Mouse (Mus musculus): Measurements from ENCODE around the gene Atp11c. TPM values are rescaled to one million over a fixed set of nuclear protein-coding genes. Genes with fewer than 3 reads are reported as not detected.

Gene Atp11c
- total and polyA plus RNA-seq, 3 experiments, result 1.5 to 37.0 (median 25.5) TPM

DNA sequence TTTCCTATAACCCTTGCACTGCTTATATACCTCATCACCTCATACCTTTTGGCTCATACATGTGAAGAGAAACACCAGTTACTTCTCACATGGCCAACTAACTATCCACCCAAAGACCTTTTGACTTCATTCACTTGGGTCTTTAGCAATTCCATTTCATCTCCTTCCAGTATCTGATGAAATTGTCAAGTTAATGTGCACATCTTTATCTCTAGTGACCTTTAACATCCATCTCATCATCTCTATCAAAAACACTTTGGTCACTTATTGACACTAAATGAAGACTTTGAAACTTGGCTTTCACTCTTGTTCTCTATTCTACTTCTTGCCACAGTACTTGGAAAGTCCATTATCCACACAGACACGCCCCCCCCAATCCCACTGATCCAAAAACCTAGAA lies 243.8 kb downstream of the Atp11c start:
- Histone ChIP-seq H3K4me3 (ENCODE audit: low read depth, low read length) (no peak overlapping the region), H3K4me1 (ENCODE audit: insufficient read depth, low read depth, low read length) (no peaks in the 10 kb centered on the region), H3K36me3 (replicated peaks) (no peaks in the 10 kb centered on the region), H3K9me3 (replicated peaks) (no peaks in the 10 kb centered on the region), H3K27me3 (ENCODE audit: insufficient read depth, low read length) (no peaks in the 10 kb centered on the region)
- TF ChIP-seq POLR2AphosphoS5 (IDR thresholded peaks at IDR 0.05; ENCODE audit: insufficient replicate concordance, low read depth, low read length) (no peak), GATA1 (IDR thresholded peaks at IDR 0.05; ENCODE audit: borderline replicate concordance, low read length) (no peak)
- DNase-seq (ENCODE audit: low spot score) (no peak), ATAC-seq (ENCODE audit: extremely low read depth, insufficient number of reproducible peaks, low FRiP score, poor library complexity, severe bottlenecking) (no peak)

- no peak for DNase-seq (ENCODE audit: low spot score)
- no peaks in the 10 kb centered on the region for H3K9me3 ChIP-seq (replicated peaks)
- no peak overlapping the region for H3K4me3 ChIP-seq (ENCODE audit: low read depth, low read length)
- no peak for TF ChIP-seq POLR2AphosphoS5 (IDR thresholded peaks at IDR 0.05; ENCODE audit: insufficient replicate concordance, low read depth, low read length)
- no peak for TF ChIP-seq CTCF (IDR thresholded peaks at IDR 0.05; ENCODE audit: low read depth, low read length)
- no peak for TF ChIP-seq GATA2 (IDR thresholded peaks at IDR 0.05; ENCODE audit: borderline replicate concordance, low read depth, low read length)
- TF ChIP-seq GATA1 (IDR thresholded peaks at IDR 0.05; ENCODE audit: borderline replicate concordance, low read length), result no peak
- no peak for TF ChIP-seq TAL1 (conservative IDR thresholded peaks at IDR 0.05; ENCODE audit: low read depth, low read length)
- H3K4me1 ChIP-seq (ENCODE audit: insufficient read depth, low read depth, low read length), result no peaks in the 10 kb centered on the region
- H3K36me3 ChIP-seq (replicated peaks), result no peaks in the 10 kb centered on the region
- H3K27me3 ChIP-seq (ENCODE audit: insufficient read depth, low read length), result no peaks in the 10 kb centered on the region
- ATAC-seq (ENCODE audit: extremely low read depth, insufficient number of reproducible peaks, low FRiP score, poor library complexity, severe bottlenecking), result no peak
These were observed 247.1 kb downstream of the Atp11c start for GRCm38 (mm10) chrX:60345447-60345846.

GRCm38 (mm10) chrX:60344991-60345390 lies 247.5 kb downstream of the Atp11c start:
- Histone ChIP-seq H3K9me3 (replicated peaks) (no peaks in the 10 kb centered on the region), H3K36me3 (replicated peaks) (no peaks in the 10 kb centered on the region), H3K4me1 (ENCODE audit: insufficient read depth, low read depth, low read length) (no peaks in the 10 kb centered on the region), H3K27me3 (ENCODE audit: insufficient read depth, low read length) (no peaks in the 10 kb centered on the region), H3K4me3 (ENCODE audit: low read depth, low read length) (no peak overlapping the region)
- ATAC-seq (ENCODE audit: extremely low read depth, insufficient number of reproducible peaks, low FRiP score, poor library complexity, severe bottlenecking) (no peak), DNase-seq (ENCODE audit: low spot score) (no peak)
- no peak for TF ChIP-seq POLR2AphosphoS5 (IDR thresholded peaks at IDR 0.05; ENCODE audit: insufficient replicate concordance, low read depth, low read length)
- no peak for TF ChIP-seq GATA2 (IDR thresholded peaks at IDR 0.05; ENCODE audit: borderline replicate concordance, low read depth, low read length)
- TF ChIP-seq GATA1 (IDR thresholded peaks at IDR 0.05; ENCODE audit: borderline replicate concordance, low read length), result no peak
- no peak for TF ChIP-seq TAL1 (conservative IDR thresholded peaks at IDR 0.05; ENCODE audit: low read depth, low read length)
- TF ChIP-seq CTCF (IDR thresholded peaks at IDR 0.05; ENCODE audit: low read depth, low read length), result no peak

- Histone ChIP-seq H3K9me3 (replicated peaks) (no peaks in the 10 kb centered on the region), H3K36me3 (replicated peaks) (no peaks in the 10 kb centered on the region), H3K27me3 (ENCODE audit: insufficient read depth, low read length) (no peaks in the 10 kb centered on the region), H3K4me3 (ENCODE audit: low read depth, low read length) (no peak overlapping the region), H3K4me1 (ENCODE audit: insufficient read depth, low read depth, low read length) (no peaks in the 10 kb centered on the region; the same call in 1 of the 2 replicates)
- peak; percentile 76 for ATAC-seq (ENCODE audit: extremely low read depth, insufficient number of reproducible peaks, low FRiP score, poor library complexity, severe bottlenecking)
- no peak for TF ChIP-seq GATA2 (IDR thresholded peaks at IDR 0.05; ENCODE audit: borderline replicate concordance, low read depth, low read length)
- TF ChIP-seq POLR2AphosphoS5 (IDR thresholded peaks at IDR 0.05; ENCODE audit: insufficient replicate concordance, low read depth, low read length), result no peak
- no peak for TF ChIP-seq GATA1 (IDR thresholded peaks at IDR 0.05; ENCODE audit: borderline replicate concordance, low read length)
- no peak for TF ChIP-seq CTCF (IDR thresholded peaks at IDR 0.05; ENCODE audit: low read depth, low read length)
- no peak for TF ChIP-seq TAL1 (conservative IDR thresholded peaks at IDR 0.05; ENCODE audit: low read depth, low read length)
- DNase-seq (ENCODE audit: low spot score), result no peak
These were observed 262.8 kb downstream of the Atp11c start for GRCm38 (mm10) chrX:60329735-60330134.

- Histone ChIP-seq H3K27me3 (ENCODE audit: insufficient read depth, low read length) (no peaks in the 10 kb centered on the region), H3K9me3 (replicated peaks) (no peaks in the 10 kb centered on the region), H3K4me1 (ENCODE audit: insufficient read depth, low read depth, low read length) (no peaks in the 10 kb centered on the region), H3K4me3 (ENCODE audit: low read depth, low read length) (no peak overlapping the region), H3K36me3 (replicated peaks) (peaks cover 6% of the 10 kb centered on the region)
- DNase-seq (ENCODE audit: low spot score) (no peak), ATAC-seq (ENCODE audit: extremely low read depth, insufficient number of reproducible peaks, low FRiP score, poor library complexity, severe bottlenecking) (no peak)
- TF ChIP-seq CTCF (IDR thresholded peaks at IDR 0.05; ENCODE audit: low read depth, low read length), result no peak
- TF ChIP-seq POLR2AphosphoS5 (IDR thresholded peaks at IDR 0.05; ENCODE audit: insufficient replicate concordance, low read depth, low read length), result no peak
- TF ChIP-seq GATA1 (IDR thresholded peaks at IDR 0.05; ENCODE audit: borderline replicate concordance, low read length), result no peak
- TF ChIP-seq GATA2 (IDR thresholded peaks at IDR 0.05; ENCODE audit: borderline replicate concordance, low read depth, low read length), result no peak
- no peak for TF ChIP-seq TAL1 (conservative IDR thresholded peaks at IDR 0.05; ENCODE audit: low read depth, low read length)
These were observed 271.2 kb downstream of the Atp11c start for GRCm38 (mm10) chrX:60321321-60321720.

- no peaks in the 10 kb centered on the region for H3K9me3 ChIP-seq (replicated peaks)
- no peak for ATAC-seq (ENCODE audit: extremely low read depth, insufficient number of reproducible peaks, low FRiP score, poor library complexity, severe bottlenecking)
- DNase-seq (ENCODE audit: low spot score), result no peak
- no peaks in the 10 kb centered on the region for H3K4me1 ChIP-seq (ENCODE audit: insufficient read depth, low read depth, low read length)
- H3K4me3 ChIP-seq (ENCODE audit: low read depth, low read length), result no peak overlapping the region
- H3K27me3 ChIP-seq (ENCODE audit: insufficient read depth, low read length), result no peaks in the 10 kb centered on the region
- H3K36me3 ChIP-seq (replicated peaks), result peaks cover 6% of the 10 kb centered on the region
- TF ChIP-seq GATA2 (IDR thresholded peaks at IDR 0.05; ENCODE audit: borderline replicate concordance, low read depth, low read length), result no peak
- TF ChIP-seq TAL1 (conservative IDR thresholded peaks at IDR 0.05; ENCODE audit: low read depth, low read length), result no peak
- TF ChIP-seq GATA1 (IDR thresholded peaks at IDR 0.05; ENCODE audit: borderline replicate concordance, low read length), result no peak
- no peak for TF ChIP-seq CTCF (IDR thresholded peaks at IDR 0.05; ENCODE audit: low read depth, low read length)
- no peak for TF ChIP-seq POLR2AphosphoS5 (IDR thresholded peaks at IDR 0.05; ENCODE audit: insufficient replicate concordance, low read depth, low read length)
These were observed 274.8 kb downstream of the Atp11c start for GRCm38 (mm10) chrX:60317661-60318060.

GRCm38 (mm10) chrX:60292335-60292734 lies 300.2 kb downstream of the Atp11c start:
- ATAC-seq (ENCODE audit: extremely low read depth, insufficient number of reproducible peaks, low FRiP score, poor library complexity, severe bottlenecking) (no peak), DNase-seq (ENCODE audit: low spot score) (no peak)
- TF ChIP-seq POLR2AphosphoS5 (IDR thresholded peaks at IDR 0.05; ENCODE audit: insufficient replicate concordance, low read depth, low read length) (no peak), CTCF (IDR thresholded peaks at IDR 0.05; ENCODE audit: low read depth, low read length) (no peak), TAL1 (conservative IDR thresholded peaks at IDR 0.05; ENCODE audit: low read depth, low read length) (no peak), GATA1 (IDR thresholded peaks at IDR 0.05; ENCODE audit: borderline replicate concordance, low read length) (no peak), GATA2 (IDR thresholded peaks at IDR 0.05; ENCODE audit: borderline replicate concordance, low read depth, low read length) (no peak)
- no peaks in the 10 kb centered on the region for H3K27me3 ChIP-seq (ENCODE audit: insufficient read depth, low read length)
- peaks cover 4% of the 10 kb centered on the region for H3K36me3 ChIP-seq (replicated peaks)
- H3K4me1 ChIP-seq (ENCODE audit: insufficient read depth, low read depth, low read length), result no peaks in the 10 kb centered on the region
- H3K4me3 ChIP-seq (ENCODE audit: low read depth, low read length), result no peak overlapping the region
- no peaks in the 10 kb centered on the region for H3K9me3 ChIP-seq (replicated peaks)
